Mouse (Mus musculus): ENCODE results near the gene Dram1.

The Dram1 gene

GRCm38 (mm10) chr10:88287261-88287660 is 91.6 kb downstream of the Dram1 start:
- no peak for DNase-seq (ENCODE audit: low read depth, low spot score)

DNA sequence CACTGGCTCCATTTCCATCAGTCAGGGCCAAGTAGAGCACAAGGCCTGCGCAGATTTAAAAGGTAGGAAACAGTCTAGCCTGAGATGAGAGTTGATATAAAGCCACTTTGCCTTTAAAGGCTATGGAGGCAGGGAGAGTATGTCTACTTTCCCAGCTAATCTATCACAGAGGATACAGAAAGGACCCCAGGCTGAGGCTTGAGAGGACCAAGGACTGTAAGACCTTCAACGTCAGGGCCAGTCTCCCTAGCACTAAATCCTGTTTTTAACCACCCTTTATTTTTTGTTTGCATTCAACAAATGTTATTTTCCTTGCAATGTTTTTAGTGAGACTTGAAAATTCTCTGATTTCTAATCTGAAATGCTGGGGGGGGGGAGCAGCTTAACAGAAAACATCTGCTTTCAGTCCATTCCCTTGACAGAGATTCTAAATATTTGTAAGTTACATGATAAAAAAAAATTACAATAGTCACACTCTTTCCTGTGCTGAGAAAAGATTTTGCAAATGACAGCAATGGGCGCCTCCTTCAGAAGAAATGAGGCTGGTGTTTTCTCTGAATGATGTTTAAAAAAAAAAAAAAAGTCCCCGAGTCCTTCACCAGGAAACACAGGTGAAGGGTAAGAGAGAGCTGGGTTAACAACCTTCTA is 94.4 kb downstream of the Dram1 start:
- no peak for DNase-seq (ENCODE audit: low read depth, low spot score)

- DNase-seq (ENCODE audit: low read depth, low spot score) = no peak
Measured at GRCm38 (mm10) chr10:88281699-88282098, 97.2 kb downstream of the Dram1 start.

- no peak for DNase-seq (ENCODE audit: low read depth, low spot score)
Measured at GRCm38 (mm10) chr10:88274045-88274444, 104.8 kb downstream of the Dram1 start.
